Mouse (Mus musculus): ENCODE data around the gene Commd2. TPM values are rescaled to one million over a fixed set of nuclear protein-coding genes. Genes with fewer than 3 reads are reported as not detected.

The Commd2 gene
- polyA plus RNA-seq, 1 experiment = 9.8 TPM

- no peaks in the 10 kb centered on the region for H3K27me3 ChIP-seq (ENCODE audit: control insufficient read depth, insufficient read depth, low read length)
- H3K27ac ChIP-seq (ENCODE audit: control insufficient read depth, insufficient read depth, low read depth, low read length) = no peak overlapping the region
- no peaks in the 10 kb centered on the region for H3K36me3 ChIP-seq (ENCODE audit: control insufficient read depth, insufficient read depth, low read length)
- no peak overlapping the region for H3K4me3 ChIP-seq (ENCODE audit: control insufficient read depth, low read depth, low read length)
- H3K4me1 ChIP-seq (ENCODE audit: control insufficient read depth, insufficient read depth, low read length) = no peaks in the 10 kb centered on the region
- no peak for TF ChIP-seq CTCF (IDR thresholded peaks at IDR 0.05; ENCODE audit: control insufficient read depth, insufficient read depth, insufficient replicate concordance, low read depth, low read length)
- no peak for TF ChIP-seq POLR2A (IDR thresholded peaks at IDR 0.05; ENCODE audit: control insufficient read depth, low read depth, low read length)
Observed at GRCm38 (mm10) chr3:57596566-57596965, 54.9 kb downstream of the Commd2 start.

GRCm38 (mm10) chr3:57595506-57595905 lies 56.0 kb downstream of the Commd2 start:
- Histone ChIP-seq H3K4me1 (ENCODE audit: control insufficient read depth, insufficient read depth, low read length) (no peaks in the 10 kb centered on the region), H3K27ac (ENCODE audit: control insufficient read depth, insufficient read depth, low read depth, low read length) (no peak overlapping the region), H3K4me3 (ENCODE audit: control insufficient read depth, low read depth, low read length) (no peak overlapping the region), H3K27me3 (ENCODE audit: control insufficient read depth, insufficient read depth, low read length) (no peaks in the 10 kb centered on the region), H3K36me3 (ENCODE audit: control insufficient read depth, insufficient read depth, low read length) (no peaks in the 10 kb centered on the region)
- no peak for TF ChIP-seq CTCF (IDR thresholded peaks at IDR 0.05; ENCODE audit: control insufficient read depth, insufficient read depth, insufficient replicate concordance, low read depth, low read length)
- no peak for TF ChIP-seq POLR2A (IDR thresholded peaks at IDR 0.05; ENCODE audit: control insufficient read depth, low read depth, low read length)

Other genes with a start within 250 kb of the Commd2 start
- 2.8 and 3.2 TPM in 2 replicates for gene Tm4sf4, start 226.4 kb downstream of the Commd2 start, polyA plus RNA-seq (2012; rRNA removed)
- 23.0 and 24.4 TPM in 2 replicates for gene Wwtr1, start 75.8 kb downstream of the Commd2 start, polyA plus RNA-seq (2012; rRNA removed)
- 0.36 and 0.55 TPM in 2 replicates for gene Ankub1, start 41.1 kb upstream of the Commd2 start, polyA plus RNA-seq (2012; rRNA removed)
- 15.8 and 17.8 TPM in 2 replicates for gene Rnf13, start 84.3 kb upstream of the Commd2 start, polyA plus RNA-seq (2012; rRNA removed)
- 72.8 and 100 TPM in 2 replicates for gene Pfn2, start 196.4 kb upstream of the Commd2 start, polyA plus RNA-seq (2012; rRNA removed)

All from testis, adult 2 months (tissue).